Mouse (Mus musculus): ENCODE measurements around the gene Cables2.
A peak's percentile ranks its signal among the peaks of the same experiment; 100 is the strongest.
"Not testable (repeated sequence)": the region's sequence is repeated elsewhere in the genome, so short reads cannot be mapped to it uniquely, and the experiment has no call there.

The Cables2 gene

GRCm38 (mm10) chr2:180277773-180278320 lies 4.6 kb upstream of the Cables2 start:
- DNase-seq (ENCODE audit: low spot score) = no peak

GRCm38 (mm10) chr2:180276851-180277259 lies 3.6 kb upstream of the Cables2 start:
- no peak for DNase-seq (ENCODE audit: low spot score)

GRCm38 (mm10) chr2:180276385-180276784 lies 3.1 kb upstream of the Cables2 start:
- DNase-seq (ENCODE audit: low spot score) = no peak

DNA sequence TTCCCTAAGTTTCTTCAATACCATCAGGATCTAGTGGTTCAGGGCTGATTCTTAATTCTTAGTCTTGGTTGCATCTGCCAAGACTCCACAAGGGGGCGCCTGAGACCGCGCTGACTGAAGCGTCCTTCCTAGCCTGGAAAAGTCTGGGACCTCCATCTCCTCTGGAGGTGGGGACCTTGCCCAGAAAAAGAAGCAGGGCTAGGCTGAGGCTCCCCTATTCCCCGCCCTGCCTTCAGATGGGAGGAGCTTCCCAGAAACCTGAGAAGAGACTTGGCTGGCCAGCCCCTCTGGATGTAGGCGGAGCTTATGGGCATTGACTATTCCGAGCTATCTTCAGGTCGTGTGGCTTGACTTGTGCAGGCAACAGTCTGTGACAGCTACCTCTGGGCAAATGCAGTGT lies 2.5 kb upstream of the Cables2 start:
- DNase-seq (ENCODE audit: low spot score) = peak; percentile 69

DNA sequence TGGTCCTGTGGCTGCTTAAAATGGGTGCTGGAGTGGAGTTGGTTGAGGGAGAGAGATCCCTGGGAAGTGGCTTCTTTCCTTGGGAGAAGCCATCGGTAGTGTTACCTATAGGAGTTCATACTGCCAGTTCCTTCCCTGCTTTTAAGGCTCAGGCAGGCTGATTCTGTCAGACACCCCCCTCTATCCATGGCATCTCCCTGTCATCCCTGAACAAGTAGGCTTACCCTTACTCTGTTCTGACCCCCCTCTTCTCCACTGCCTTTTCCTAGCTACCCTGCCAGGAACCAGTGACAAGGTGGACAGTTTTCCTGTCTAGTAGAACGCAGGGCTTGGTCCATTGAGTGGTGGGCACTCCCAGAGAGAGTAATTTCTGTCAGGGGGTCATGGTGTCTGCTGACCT lies 1.2 kb upstream of the Cables2 start:
- no peak for DNase-seq (ENCODE audit: low spot score)

GRCm38 (mm10) chr2:180272884-180273321 lies 393 bp downstream of the Cables2 start:
- peak; percentile 82 for DNase-seq (ENCODE audit: low spot score)

DNA sequence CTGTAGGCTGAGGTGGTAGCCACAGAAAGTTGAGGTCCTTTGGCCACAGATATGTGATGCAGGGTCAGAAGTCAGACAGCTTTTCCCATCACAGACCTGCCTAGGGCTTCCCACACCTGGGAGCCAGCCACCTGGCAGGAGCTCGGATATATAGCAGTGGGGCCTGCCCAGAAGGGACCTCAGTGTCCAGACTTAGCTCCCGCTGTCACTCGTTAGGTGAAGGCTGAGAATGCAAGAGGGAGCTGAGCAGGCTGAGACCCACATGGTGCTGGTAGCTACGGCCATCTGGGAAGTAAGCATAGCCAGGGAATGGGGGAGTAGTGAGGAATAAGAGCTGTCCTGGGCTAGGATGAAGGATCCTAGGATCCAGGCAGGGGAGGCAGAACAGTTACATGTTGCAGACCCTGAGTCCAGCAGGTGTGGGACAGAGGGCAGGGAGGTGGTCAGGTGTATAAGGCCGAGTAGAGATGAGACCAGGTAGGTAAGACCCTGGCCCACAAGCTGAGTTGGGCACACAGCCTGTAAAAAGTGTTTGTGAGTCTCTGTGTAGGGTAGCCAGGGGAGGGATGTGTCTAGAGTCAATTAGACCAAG lies 1.4 kb downstream of the Cables2 start:
- no peak for DNase-seq (ENCODE audit: low spot score)

GRCm38 (mm10) chr2:180270537-180271255 lies 2.6 kb downstream of the Cables2 start:
- DNase-seq (ENCODE audit: low spot score) = no peak

GRCm38 (mm10) chr2:180269329-180269728 lies 4.0 kb downstream of the Cables2 start:
- no peak for DNase-seq (ENCODE audit: low spot score)

- DNase-seq (ENCODE audit: low spot score) = no peak
Measured at GRCm38 (mm10) chr2:180267955-180268354, 5.3 kb downstream of the Cables2 start.

DNA sequence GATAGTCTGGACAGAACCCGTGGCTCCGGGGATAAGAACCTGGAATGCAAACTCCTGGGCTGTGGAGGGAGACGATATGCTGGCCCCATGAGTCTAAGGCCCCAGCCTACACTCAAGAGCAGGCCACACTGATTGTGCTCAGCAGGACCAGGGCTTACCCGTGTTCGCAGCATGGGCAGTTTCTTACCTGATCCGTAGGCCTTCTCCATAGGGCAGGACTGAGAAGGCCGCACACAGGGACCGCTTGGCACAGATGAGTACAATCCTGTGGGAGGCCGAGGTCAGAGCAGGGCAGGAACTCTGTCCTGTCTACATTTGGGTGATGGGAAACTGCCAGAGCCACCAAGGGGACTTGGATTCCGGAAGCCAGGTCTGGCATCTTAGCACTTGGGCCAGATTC lies 10.4 kb downstream of the Cables2 start:
- DNase-seq (ENCODE audit: low spot score) = no peak

DNA sequence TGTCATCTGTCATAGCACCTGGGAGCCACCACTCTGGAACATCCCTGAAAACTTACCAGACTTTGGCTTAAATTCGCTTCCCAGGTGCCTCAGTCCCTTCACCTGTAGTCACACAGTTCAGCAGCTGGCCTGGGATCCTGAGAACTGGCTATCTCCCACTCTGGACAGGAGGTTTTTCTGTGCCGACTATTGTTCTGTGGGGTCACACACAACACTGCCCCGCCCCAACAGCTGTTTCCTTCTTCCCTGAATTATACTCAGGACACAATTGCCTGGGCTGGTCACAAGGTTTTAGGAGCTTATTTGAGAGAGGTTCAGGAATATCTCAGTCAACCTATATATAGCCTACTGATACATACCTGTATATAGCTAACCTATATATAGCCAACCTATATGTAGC lies 10.9 kb downstream of the Cables2 start:
- no peak for DNase-seq (ENCODE audit: low spot score)

DNA sequence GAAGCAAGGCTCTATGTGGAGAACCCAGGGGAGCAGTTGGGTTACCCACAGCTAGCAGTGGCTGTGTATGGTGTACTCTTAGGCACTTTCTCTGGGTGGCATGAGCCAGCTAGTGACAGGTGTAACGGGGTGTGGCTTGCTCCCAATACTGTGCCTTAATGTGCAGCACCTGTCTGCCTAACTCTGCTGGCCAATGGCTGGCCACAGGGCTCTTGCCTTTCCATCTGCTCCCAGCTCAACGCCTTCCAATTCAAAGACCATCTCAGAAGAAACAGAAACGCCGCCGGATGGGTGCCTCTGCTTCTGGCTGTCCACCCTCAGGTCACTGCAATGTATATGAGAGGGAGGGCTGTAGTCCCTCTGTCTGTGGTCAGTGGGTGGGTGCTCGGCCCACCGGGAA lies 11.4 kb downstream of the Cables2 start:
- DNase-seq (ENCODE audit: low spot score) = no peak

- no peak for DNase-seq (ENCODE audit: low spot score)
Measured at GRCm38 (mm10) chr2:180260610-180261480, 12.5 kb downstream of the Cables2 start.

DNA sequence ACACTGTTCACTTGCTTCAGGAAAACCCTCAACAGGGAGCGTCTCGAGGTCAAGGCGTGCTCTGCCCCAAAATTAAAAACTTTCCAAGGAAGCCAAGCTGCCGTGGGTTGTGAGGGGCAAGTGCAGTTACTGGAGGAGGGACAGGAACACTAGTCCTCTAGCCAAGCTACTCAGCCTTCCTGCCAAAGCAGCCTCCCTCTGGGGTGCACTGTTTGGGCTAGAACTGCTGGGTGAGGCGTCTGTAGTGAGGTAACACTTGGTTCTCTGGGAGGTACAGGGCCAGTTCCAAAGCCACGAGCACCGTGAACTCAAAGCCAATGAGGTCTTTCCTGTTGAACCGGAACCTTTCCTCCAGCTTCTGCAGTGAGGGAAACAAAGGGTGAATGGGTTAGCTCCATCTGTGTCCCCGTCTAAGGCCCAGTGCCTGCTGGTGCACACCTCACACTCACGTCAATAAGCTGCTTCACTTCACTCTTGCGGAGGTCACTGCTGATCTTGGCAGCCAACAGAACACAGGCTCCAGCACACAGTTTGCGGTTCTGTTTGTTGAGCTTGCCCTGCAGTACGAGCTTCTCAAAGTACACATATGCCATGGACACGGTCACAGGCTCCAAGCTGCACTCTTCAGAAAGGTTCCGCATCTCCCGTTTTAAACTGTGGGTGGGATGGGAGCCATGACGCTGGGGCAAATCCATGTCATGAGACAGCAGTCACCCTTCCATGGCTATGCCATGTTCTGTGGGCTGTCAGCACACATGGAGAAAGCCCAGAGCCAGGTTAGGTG lies 13.3 kb downstream of the Cables2 start:
- not testable (repeated sequence) for DNase-seq (ENCODE audit: low spot score)

DNA sequence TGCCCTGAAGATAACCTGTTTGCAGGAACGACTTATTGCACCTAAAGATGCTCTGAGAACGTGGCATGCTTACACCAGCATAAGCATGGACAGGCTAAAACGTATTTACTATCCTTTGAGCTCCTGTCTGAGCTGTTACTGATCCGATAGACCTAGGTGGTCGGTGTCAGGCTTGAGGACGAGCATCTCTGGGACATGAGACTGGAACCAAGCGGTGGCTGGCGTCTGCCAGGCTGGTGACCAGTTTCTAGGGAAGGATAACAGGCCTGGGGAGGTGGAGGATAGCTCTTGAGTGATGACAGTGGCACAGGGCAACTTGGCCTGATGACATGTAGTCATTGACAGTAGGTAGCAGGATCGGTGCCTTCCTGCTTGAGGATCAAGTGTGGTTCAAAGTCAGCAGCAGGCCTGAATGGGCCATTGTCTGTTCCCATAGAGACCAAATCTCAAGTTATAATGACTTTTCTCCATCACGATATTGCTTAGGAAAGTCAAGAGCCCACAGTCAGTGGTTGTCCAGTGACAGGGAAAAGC lies 14.3 kb downstream of the Cables2 start:
- not testable (repeated sequence) for DNase-seq (ENCODE audit: low spot score)

DNA sequence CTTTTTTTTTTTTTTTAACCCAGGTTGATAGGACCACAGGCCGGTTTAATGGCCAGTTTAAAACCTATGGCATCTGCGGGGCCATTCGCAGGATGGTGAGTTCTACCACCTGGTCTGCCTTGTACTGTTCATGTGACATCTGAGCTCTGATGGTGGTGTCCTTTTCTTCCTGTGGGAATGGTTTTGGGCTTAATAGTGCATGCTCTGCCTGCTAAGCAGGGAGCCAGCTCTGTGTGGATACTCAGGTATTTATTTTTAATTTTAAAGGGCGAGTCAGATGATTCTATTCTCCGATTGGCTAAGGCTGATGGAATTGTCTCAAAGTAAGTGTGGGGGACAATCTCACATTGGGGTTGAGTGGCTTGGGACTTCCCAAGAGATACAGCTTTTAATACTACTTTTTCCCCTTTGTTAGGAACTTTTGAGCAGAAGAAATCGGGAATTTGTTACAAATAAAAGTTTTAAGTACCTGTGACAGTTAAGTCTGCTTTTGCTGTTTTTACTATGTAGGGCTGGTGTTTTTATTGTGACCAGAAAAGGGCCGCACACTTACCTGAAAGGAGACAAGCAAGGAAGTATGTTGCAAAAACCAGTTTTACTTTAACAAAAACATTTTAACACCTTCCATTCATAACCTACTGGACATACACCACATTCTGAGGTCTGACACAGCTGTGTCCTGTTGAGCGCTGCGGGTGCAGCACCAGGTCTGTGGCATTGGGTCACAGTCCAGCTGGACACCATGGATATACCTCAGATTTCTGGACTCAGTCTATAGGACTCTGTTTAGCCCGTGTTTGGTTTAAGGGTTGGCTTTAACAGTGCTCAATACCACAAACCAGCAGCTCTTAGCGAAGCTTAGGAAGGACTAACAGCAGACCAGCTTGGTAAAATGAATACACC lies 15.1 kb downstream of the Cables2 start:
- DNase-seq (ENCODE audit: low spot score) = no peak

GRCm38 (mm10) chr2:180257001-180257521 lies 16.2 kb downstream of the Cables2 start, which contains the start of gene Rps21:
TSS of gene Rps21 (plus strand) at chr2:180257377.
- DNase-seq (ENCODE audit: low spot score) = peak; percentile 98

GRCm38 (mm10) chr2:180256296-180257000 lies 16.8 kb downstream of the Cables2 start:
- DNase-seq (ENCODE audit: low spot score) = no peak

All from testis, postnatal 14 days (tissue).